Mouse (Mus musculus) ES-E14 (cell line): Measurements from ENCODE around the gene Zfp69. TPM values are rescaled to one million over a fixed set of nuclear protein-coding genes. Genes with fewer than 3 reads are reported as not detected.
A peak's percentile ranks its signal among the peaks of the same experiment; 100 is the strongest.

Experiments used
- DNase-seq: peaks from one replicate; pipeline ENCODE4 v3.0.0-alpha.2; 2013; ENCODE audit warnings: low read depth, low spot score
- H3K27ac ChIP-seq: 2 replicates; pipeline ENCODE4 v1.5.1; 2012; ENCODE audit warnings: low read depth, mild to moderate bottlenecking, low read length, moderate library complexity, mixed read lengths; ENCODE audit not compliant: poor library complexity, insufficient read depth, severe bottlenecking
- H3K36me3 ChIP-seq: 2 replicates; pipeline ENCODE4 v1.6.1; 2012; ENCODE audit warnings: mild to moderate bottlenecking, low read length, moderate library complexity, mixed read lengths; ENCODE audit not compliant: control insufficient read depth, poor library complexity, insufficient read depth, severe bottlenecking
- H3K4me1 ChIP-seq, 2 experiments: fragments of 150-350 bp in 1 of 2; sonication (generic) in 1 of 2; 2 replicates each; pipeline ENCODE4 v1.6.1; 2012; ENCODE audit warnings: low read length in 2 of 2, mild to moderate bottlenecking in 1 of 2, mixed read lengths in 1 of 2; ENCODE audit not compliant: control insufficient read depth in 2 of 2, insufficient read depth in 2 of 2, poor library complexity in 1 of 2
- H3K4me3 ChIP-seq, 2 experiments: fragments of 150-350 bp in 1 of 2; sonication (generic) in 1 of 2; 2 replicates each; pipeline ENCODE4 v1.5.1; 2012; ENCODE audit warnings: low read length in 2 of 2, low read depth in 1 of 2, mild to moderate bottlenecking in 1 of 2, mixed read lengths in 1 of 2; ENCODE audit not compliant: insufficient read depth in 1 of 2, poor library complexity in 1 of 2, severe bottlenecking in 1 of 2
- H3K9ac ChIP-seq: 2 replicates; pipeline ENCODE4 v1.6.1; 2012; ENCODE audit warnings: low read depth, mild to moderate bottlenecking, low read length, mixed read lengths; ENCODE audit not compliant: poor library complexity, insufficient read depth, severe bottlenecking
- H3K9me3 ChIP-seq: fragments of 150-350 bp; sonication (generic); 2 replicates; pipeline ENCODE4 v1.6.1; 2012; ENCODE audit warnings: low read depth, mild to moderate bottlenecking, low read length; ENCODE audit not compliant: control insufficient read depth, insufficient read depth
- CHD2 ChIP-seq: IDR thresholded peaks from 2 replicates; pipeline ENCODE4 v1.6.1; 2014; ENCODE audit warnings: mild to moderate bottlenecking, low read depth, low read length, inconsistent platforms
- HCFC1 ChIP-seq: IDR thresholded peaks from 2 replicates; pipeline ENCODE4 v1.6.1; 2012; ENCODE audit warnings: low read length, inconsistent platforms, borderline replicate concordance; ENCODE audit not compliant: insufficient read depth
- MAFK ChIP-seq: IDR thresholded peaks from 2 replicates; pipeline ENCODE4 v1.6.1; 2014; ENCODE audit warnings: mild to moderate bottlenecking, low read depth, low read length, inconsistent platforms; ENCODE audit not compliant: insufficient read depth
- ZC3H11A ChIP-seq: IDR thresholded peaks from 2 replicates; pipeline ENCODE4 v1.6.1; 2012; ENCODE audit warnings: low read depth, mild to moderate bottlenecking, inconsistent platforms, low read length, borderline replicate concordance
- ZNF384 ChIP-seq: IDR thresholded peaks from 2 replicates; pipeline ENCODE4 v1.6.1; 2012; ENCODE audit warnings: low read depth, low read length, inconsistent platforms
- in situ Hi-C, 2 experiments: fragments of 600-800 bp; cut with MboI; formaldehyde crosslinking; loops; one replicate each; pipeline ENCODE4 v1.15.1; 2025; ENCODE audit warnings: low sequenced_read_pairs in 2 of 2, inconsistent platforms in 1 of 2; ENCODE audit not compliant: unreplicated experiment in 2 of 2
- total RNA-seq: library from RNA; depleted of rRNA; stranded (reverse); fragments of 300-350 nt; gene quantifications from 2 replicates; pipeline ENCODE4 v1.2.3, GENCODE M21; 2012

Gene Zfp69
- total RNA-seq, 1 experiment: 3.7 TPM

- Histone ChIP-seq H3K27ac (no peak overlapping the region), H3K9ac (no peak overlapping the region), H3K4me3 (no peak overlapping the region), H3K4me1 (no peaks in the 10 kb centered on the region), H3K36me3 (no peaks in the 10 kb centered on the region; the same call in 1 of the 2 replicates), H3K9me3 (no peaks in the 10 kb centered on the region)
- DNase-seq: no peak
- no peak for TF ChIP-seq ZNF384
- in situ Hi-C loops: no loop called here
These were observed 2.6 kb downstream of the Zfp69 start for GRCm38 (mm10) chr4:120948938-120949337.

- no peak overlapping the region for H3K9ac ChIP-seq
- in situ Hi-C loops: no loop called here
- no peaks in the 10 kb centered on the region; the same call in 1 of the 2 replicates for H3K36me3 ChIP-seq
- H3K27ac ChIP-seq: no peak overlapping the region
- H3K4me1 ChIP-seq: no peaks in the 10 kb centered on the region
- DNase-seq: no peak
- TF ChIP-seq ZC3H11A: no peak
- no peak for TF ChIP-seq CHD2
- TF ChIP-seq MAFK: no peak
- no peak for TF ChIP-seq ZNF384
- no peak for TF ChIP-seq HCFC1
- H3K9me3 ChIP-seq: no peaks in the 10 kb centered on the region
- no peak overlapping the region for H3K4me3 ChIP-seq
These were observed 16.5 kb downstream of the Zfp69 start for GRCm38 (mm10) chr4:120935006-120935405.

GRCm38 (mm10) chr4:120930736-120931135 is 20.8 kb downstream of the Zfp69 start:
- in situ Hi-C loops: no loop called here
- Histone ChIP-seq H3K4me3 (no peak overlapping the region), H3K27ac (no peak overlapping the region), H3K4me1 (no peaks in the 10 kb centered on the region), H3K36me3 (no peaks in the 10 kb centered on the region; the same call in 1 of the 2 replicates), H3K9ac (no peak overlapping the region), H3K9me3 (no peaks in the 10 kb centered on the region)
- TF ChIP-seq HCFC1: no peak
- no peak for TF ChIP-seq MAFK
- no peak for TF ChIP-seq CHD2
- no peak for TF ChIP-seq ZNF384
- TF ChIP-seq ZC3H11A: no peak
- DNase-seq: no peak

DNA sequence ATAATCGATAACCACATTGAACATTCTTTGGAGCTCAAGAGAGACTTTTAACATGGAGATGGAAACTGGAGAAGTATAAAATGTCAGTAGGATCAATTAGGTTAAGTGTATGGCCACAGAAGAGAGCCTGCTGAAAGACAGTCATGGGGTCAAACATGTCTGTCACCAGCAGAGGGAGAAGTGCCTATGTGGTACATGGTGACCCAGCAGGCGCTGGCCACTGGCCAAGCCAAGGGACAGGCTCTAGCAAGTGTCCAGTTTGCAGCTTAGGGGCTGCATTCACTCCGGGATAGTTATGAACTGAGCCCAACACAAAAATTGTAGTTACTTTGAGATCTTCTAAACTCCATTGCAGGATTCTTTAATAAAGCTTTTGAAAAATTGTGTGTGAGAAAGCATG is 22.8 kb downstream of the Zfp69 start:
- in situ Hi-C loops: no loop called here
- no peak for DNase-seq
- H3K36me3 ChIP-seq: no peaks in the 10 kb centered on the region
- no peak overlapping the region for H3K27ac ChIP-seq
- H3K9me3 ChIP-seq: no peaks in the 10 kb centered on the region
- TF ChIP-seq MAFK: no peak
- no peak for TF ChIP-seq ZC3H11A
- no peak for TF ChIP-seq HCFC1
- no peak for TF ChIP-seq CHD2
- no peak for TF ChIP-seq ZNF384
- H3K9ac ChIP-seq: no peak overlapping the region
- 0 out of 4 replicates have a peak, but pooled peaks cover 0 to 2% of the 10 kb centered on the region in 2 experiments for H3K4me1 ChIP-seq
- no peak overlapping the region for H3K4me3 ChIP-seq

DNA sequence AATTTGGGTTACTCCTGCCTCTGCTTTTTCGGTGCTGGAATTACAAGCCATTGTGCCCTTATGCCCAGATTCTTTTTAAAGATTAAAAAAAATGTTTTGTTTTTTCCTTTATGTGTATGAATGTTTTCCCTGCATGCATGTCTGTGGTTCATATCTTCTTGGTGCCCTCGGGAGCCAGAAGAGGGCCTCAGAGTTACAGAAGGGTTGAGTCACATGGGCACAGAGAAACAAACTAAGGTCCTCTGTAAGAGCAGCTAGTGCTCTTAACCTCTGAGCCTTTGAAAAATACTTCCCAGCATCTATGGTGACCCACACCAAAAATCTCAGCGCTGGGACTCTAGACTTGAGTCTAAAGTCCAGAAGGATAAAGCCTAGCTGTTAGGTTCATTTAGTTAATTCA is 26.1 kb downstream of the Zfp69 start:
- 0 out of 4 replicates have a peak, but pooled peaks cover 0 to 2% of the 10 kb centered on the region in 2 experiments for H3K4me1 ChIP-seq
- no peak for DNase-seq
- H3K36me3 ChIP-seq: peaks cover 2% of the 10 kb centered on the region; the same call in 1 of the 2 replicates
- no peak for TF ChIP-seq CHD2
- TF ChIP-seq MAFK: no peak
- no peak for TF ChIP-seq HCFC1
- no peak for TF ChIP-seq ZC3H11A
- no peak for TF ChIP-seq ZNF384
- H3K9me3 ChIP-seq: no peaks in the 10 kb centered on the region
- peak overlapping the region; percentile 90 for H3K9ac ChIP-seq
- no peak overlapping the region; the same call in 1 of the 2 replicates for H3K27ac ChIP-seq
- peak overlapping the region; percentile 74 to 77; a peak in 3 of 4 replicates for H3K4me3 ChIP-seq
- in situ Hi-C loops: no loop called here
